Mouse (Mus musculus) embryonic facial prominence, embryonic 10.5 days (tissue): ENCODE data around the gene Nek7. TPM values are rescaled to one million over a fixed set of nuclear protein-coding genes. Genes with fewer than 3 reads are reported as not detected.
A peak's percentile ranks its signal among the peaks of the same experiment; 100 is the strongest.

ENCODE experiments used
- DNase-seq: peaks from one replicate; pipeline ENCODE4 v3.0.0-alpha.2; 2017; ENCODE audit warnings: low spot score
- H3K27ac ChIP-seq: fragments of 300-500 bp; sonication (generic); replicated peaks from 2 replicates; pipeline ENCODE4 v1.5.1; 2016; ENCODE audit warnings: mild to moderate bottlenecking
- H3K27me3 ChIP-seq: fragments of 300-500 bp; sonication (generic); replicated peaks from 2 replicates; pipeline ENCODE4 v1.6.1; 2016; ENCODE audit warnings: low read depth, mild to moderate bottlenecking; ENCODE audit not compliant: poor library complexity, severe bottlenecking
- H3K36me3 ChIP-seq: fragments of 300-500 bp; sonication (generic); replicated peaks from 2 replicates; pipeline ENCODE4 v1.6.1; 2016; ENCODE audit warnings: mild to moderate bottlenecking, moderate library complexity
- H3K4me1 ChIP-seq: fragments of 300-500 bp; sonication (generic); 2 replicates; pipeline ENCODE4 v1.6.1; 2016
- H3K4me3 ChIP-seq: fragments of 300-500 bp; sonication (generic); 2 replicates; pipeline ENCODE4 v1.5.1; 2016; ENCODE audit warnings: mild to moderate bottlenecking, moderate library complexity
- H3K9me3 ChIP-seq: fragments of 300-500 bp; sonication (generic); 2 replicates; pipeline ENCODE4 v1.6.1; 2016; ENCODE audit warnings: mild to moderate bottlenecking
- WGBS: fragments of 180-500 bp; shearing (Covaris S2); methylation state at CpG from one replicate; pipeline ENCODE4 v1.1.7; 2016; 5-methylcytosine and 5-hydroxymethylcytosine counted together
- polyA plus RNA-seq: library from polyadenylated mRNA; unstranded; fragments of >200 nt; fragmentation: Nextera tagmentation; extraction: Ambion mirVana; gene quantifications from 2 replicates; pipeline ENCODE4 v1.2.1, GENCODE M21; 2016

Gene Nek7
- 23.1 and 23.9 TPM in 2 replicates for polyA plus RNA-seq

DNA sequence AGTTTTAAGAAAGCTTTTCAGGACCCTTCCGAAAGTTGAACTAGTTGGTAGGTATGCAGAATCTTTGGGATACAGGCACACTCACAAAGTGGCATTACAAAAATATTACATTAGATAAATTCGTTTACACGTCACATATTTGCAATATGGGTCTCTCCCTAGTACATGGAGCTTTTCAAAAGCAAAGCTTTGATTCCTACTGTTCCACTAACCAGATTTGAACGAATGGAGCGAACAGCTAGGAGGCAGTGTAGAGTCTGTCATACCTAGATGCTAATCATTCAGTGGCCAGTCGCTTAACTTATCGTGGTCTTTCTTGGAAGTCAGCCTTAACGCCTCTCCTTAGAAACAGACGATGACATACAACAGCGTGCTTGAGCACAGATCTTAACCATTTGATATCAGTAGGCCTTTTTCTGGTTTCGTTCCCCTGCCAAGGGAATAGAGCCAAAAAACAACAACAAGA is at the start of gene Nek7:
Gene Nek7 (minus strand): TSS at position 146 of the 466 bp plus-strand sequence.
- peak; percentile 43 for DNase-seq
- WGBS: 3% methylated on average over 11 of the region's 11 CpGs
- H3K27me3 ChIP-seq: no peaks in the 10 kb centered on the region
- H3K9me3 ChIP-seq: no peaks in the 10 kb centered on the region
- H3K36me3 ChIP-seq: no peaks in the 10 kb centered on the region
- H3K4me1 ChIP-seq: peaks cover 24% of the 10 kb centered on the region
- peak within 1 kb of the TSS; percentile 95 for H3K27ac ChIP-seq
- peak within 1 kb of the TSS; percentile 95 for H3K4me3 ChIP-seq

DNA sequence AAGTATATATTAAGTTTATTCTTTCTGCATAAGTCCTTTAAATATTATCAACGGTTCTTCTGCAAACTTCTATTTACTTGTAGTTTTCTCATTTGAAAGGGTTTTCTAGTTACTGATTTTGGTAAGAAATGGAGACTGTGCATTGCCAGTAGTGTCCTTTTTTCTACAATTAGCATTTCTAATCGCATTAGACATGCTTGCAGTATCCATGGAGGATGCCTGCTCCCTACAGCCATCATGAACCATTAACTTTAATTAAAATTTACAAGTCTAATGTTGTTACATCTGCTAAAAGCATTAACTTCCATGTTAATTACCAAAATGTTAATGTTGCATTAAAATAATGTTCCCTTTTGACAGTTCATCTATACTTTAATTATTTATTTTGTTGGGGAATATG is 42.4 kb upstream of the Nek7 start:
- no peaks in the 10 kb centered on the region for H3K4me1 ChIP-seq
- no peak overlapping the region for H3K4me3 ChIP-seq
- H3K36me3 ChIP-seq: no peaks in the 10 kb centered on the region
- no peaks in the 10 kb centered on the region for H3K27me3 ChIP-seq
- H3K27ac ChIP-seq: no peak overlapping the region
- no peak for DNase-seq
- WGBS: 79% methylated on average over 2 of the region's 2 CpGs
- no peaks in the 10 kb centered on the region for H3K9me3 ChIP-seq

DNA sequence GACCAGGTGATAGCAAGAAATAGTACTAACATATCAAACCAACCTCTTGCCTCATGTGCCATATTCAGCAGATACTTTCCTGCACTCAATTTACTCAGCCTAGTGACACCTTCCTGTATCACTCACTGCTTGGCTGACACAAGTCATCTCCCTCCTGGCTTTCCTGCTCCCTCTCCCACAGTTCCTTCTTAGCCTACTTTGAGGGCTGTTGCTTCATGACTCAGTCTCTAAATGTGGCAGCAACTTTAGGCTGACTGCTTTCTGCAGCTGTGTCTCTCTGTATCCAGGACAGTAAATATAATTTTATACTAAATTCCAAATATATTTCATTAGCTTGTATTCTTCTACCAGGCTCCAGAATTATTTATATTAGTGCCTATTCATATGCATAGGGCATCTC is 34.3 kb upstream of the Nek7 start:
- H3K27me3 ChIP-seq: no peaks in the 10 kb centered on the region
- H3K4me1 ChIP-seq: no peaks in the 10 kb centered on the region
- H3K27ac ChIP-seq: no peak overlapping the region
- H3K4me3 ChIP-seq: no peak overlapping the region
- no peaks in the 10 kb centered on the region for H3K36me3 ChIP-seq
- no peaks in the 10 kb centered on the region for H3K9me3 ChIP-seq
- no peak for DNase-seq

DNA sequence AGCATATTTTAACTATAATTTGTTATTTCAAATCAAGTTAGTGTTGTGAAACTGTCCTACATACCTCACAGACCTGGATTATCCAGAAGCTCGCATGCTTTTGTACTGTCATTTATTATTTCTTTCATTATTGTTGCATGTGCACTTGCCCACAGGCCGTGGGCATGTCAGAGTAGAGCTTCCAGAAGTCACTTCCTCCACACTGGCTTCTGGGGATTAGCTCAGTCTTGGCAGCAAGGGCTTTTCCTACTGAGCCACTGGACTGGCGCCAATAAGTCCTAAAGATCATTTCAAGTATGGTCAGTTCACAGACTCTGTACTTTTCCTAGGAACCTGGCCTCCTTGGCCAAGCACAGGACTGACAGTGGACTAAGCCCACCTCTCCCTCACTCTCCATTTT is 25.1 kb upstream of the Nek7 start:
- DNase-seq: no peak
- H3K4me1 ChIP-seq: no peaks in the 10 kb centered on the region
- WGBS: 79% methylated on average over 3 of the region's 3 CpGs
- no peak overlapping the region for H3K4me3 ChIP-seq
- no peaks in the 10 kb centered on the region for H3K27me3 ChIP-seq
- H3K9me3 ChIP-seq: no peaks in the 10 kb centered on the region
- no peak overlapping the region for H3K27ac ChIP-seq
- H3K36me3 ChIP-seq: no peaks in the 10 kb centered on the region

DNA sequence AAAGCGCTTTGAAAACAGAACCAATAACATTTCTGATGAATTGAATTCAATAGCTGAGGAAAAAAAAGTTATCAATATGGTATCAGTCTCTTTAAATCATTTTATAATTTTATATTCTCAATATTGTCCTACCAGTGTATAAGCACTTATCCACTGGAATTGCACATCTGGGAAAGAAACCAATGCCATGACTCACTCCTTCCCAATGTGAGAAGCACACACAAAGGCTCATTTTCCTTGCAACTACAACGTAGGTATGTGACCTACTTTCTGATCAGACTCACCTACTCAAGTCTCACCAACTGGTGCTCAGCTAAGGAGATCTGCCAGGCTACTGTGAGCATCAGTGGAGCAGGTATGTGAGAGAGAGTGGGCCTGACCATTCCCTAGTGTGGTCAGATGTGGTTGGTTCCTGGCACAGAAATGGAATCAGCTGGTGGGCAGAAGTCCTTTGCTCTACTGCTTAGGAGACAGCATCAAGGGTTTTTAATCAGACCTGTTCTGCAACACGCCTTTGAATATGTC is 23.4 kb upstream of the Nek7 start:
- H3K4me3 ChIP-seq: no peak overlapping the region
- H3K27me3 ChIP-seq: no peaks in the 10 kb centered on the region
- H3K27ac ChIP-seq: no peak overlapping the region
- WGBS: 85% methylated on average over 3 of the region's 3 CpGs
- H3K4me1 ChIP-seq: no peaks in the 10 kb centered on the region
- no peaks in the 10 kb centered on the region for H3K9me3 ChIP-seq
- no peaks in the 10 kb centered on the region for H3K36me3 ChIP-seq
- no peak for DNase-seq

DNA sequence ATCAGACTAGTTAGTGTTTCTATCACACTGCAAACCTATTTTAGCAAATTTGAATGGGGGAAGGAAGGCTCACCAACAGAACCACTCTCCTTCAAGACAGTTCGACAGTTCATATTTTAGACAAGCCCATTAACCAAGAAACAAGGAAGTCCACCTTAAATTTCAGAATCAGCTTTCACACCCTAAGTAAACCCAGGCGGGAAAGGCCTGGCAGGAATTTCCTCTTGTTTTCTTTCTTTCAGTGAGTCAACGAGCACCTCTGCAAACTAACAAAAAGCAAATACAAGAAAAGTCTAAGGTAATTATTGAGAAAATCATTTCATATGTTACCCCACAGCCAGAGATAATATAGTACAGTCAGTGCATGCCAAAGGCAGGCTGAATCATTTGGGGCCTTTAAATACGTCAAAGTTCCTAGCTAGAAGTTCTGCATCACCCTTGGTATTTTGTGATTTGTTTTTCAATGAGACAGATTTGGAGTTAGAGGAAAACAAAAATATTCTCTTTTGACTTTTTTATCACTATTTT is 21.1 kb upstream of the Nek7 start:
- Histone ChIP-seq H3K4me1 (no peaks in the 10 kb centered on the region), H3K36me3 (no peaks in the 10 kb centered on the region), H3K27me3 (no peaks in the 10 kb centered on the region), H3K9me3 (no peaks in the 10 kb centered on the region), H3K4me3 (no peak overlapping the region), H3K27ac (no peak overlapping the region)
- no peak for DNase-seq
- 63% methylated on average over 4 of the region's 4 CpGs for WGBS

DNA sequence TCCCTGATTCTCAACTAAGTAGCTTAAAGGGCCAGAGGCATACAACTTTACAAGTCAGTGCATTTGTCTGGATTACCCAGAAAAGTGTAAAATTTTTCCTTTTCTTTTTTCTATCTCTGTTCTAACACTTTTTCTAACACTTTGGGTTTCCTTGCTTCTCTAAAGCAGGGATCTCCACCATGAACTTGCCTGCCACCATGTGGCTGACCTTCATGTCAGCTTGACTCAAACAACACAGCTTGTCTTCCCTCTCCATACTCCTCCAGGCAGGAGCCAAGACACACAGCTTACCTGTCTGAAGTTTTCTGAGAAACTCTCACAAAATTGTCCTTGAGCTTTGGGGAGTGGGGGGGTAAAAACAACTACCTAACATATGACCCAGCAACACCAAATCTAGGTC is 17.9 kb upstream of the Nek7 start:
- no peaks in the 10 kb centered on the region for H3K27me3 ChIP-seq
- no peaks in the 10 kb centered on the region for H3K9me3 ChIP-seq
- DNase-seq: no peak
- no peak overlapping the region for H3K4me3 ChIP-seq
- H3K36me3 ChIP-seq: no peaks in the 10 kb centered on the region
- no peaks in the 10 kb centered on the region for H3K4me1 ChIP-seq
- no peak overlapping the region for H3K27ac ChIP-seq

DNA sequence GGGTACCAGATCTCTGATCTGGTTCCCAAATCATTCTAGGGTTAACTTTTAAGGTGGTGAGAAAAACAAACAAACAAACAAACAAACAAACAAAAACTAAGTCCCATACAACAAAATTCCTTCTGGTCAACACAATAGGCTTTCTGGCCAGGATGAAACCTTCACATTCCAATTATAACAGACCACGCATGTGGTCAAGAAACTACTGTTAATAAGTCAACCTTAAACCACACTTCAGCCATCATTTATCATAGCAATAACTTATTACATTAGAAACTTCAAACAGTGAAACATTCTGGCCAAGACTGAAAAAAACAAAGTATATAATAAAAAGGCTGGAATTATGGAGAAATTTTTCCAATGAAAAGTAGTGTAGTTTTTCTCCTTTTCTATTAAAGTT is 14.6 kb upstream of the Nek7 start:
- no peaks in the 10 kb centered on the region for H3K4me1 ChIP-seq
- H3K4me3 ChIP-seq: no peak overlapping the region
- no peaks in the 10 kb centered on the region for H3K27me3 ChIP-seq
- 94% methylated on average over 1 of the region's 1 CpGs for WGBS
- no peaks in the 10 kb centered on the region for H3K9me3 ChIP-seq
- DNase-seq: no peak
- no peak overlapping the region for H3K27ac ChIP-seq
- no peaks in the 10 kb centered on the region for H3K36me3 ChIP-seq

DNA sequence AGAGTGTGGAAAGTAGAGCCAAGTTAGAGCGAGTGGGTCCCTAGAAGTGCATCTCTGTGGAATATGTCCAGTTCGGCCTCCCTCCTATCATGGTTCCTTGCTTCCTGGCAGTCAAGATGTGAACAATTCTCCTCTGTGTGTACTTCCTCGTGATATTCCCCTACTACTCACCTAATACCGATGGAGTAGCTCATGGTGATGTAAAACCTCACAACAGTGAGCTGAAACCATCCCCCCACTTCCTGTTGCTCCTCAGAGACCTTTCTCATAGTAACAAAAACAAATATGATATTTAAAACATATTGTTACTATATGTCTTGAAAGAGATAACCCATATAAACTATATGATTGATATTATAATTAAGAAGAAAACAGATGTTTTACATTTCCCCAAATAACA is 9.0 kb upstream of the Nek7 start:
- Histone ChIP-seq H3K4me1 (no peaks in the 10 kb centered on the region), H3K27me3 (no peaks in the 10 kb centered on the region), H3K4me3 (no peak overlapping the region), H3K36me3 (no peaks in the 10 kb centered on the region), H3K27ac (no peak overlapping the region), H3K9me3 (no peaks in the 10 kb centered on the region)
- DNase-seq: no peak
- WGBS: 85% methylated on average over 4 of the region's 4 CpGs

DNA sequence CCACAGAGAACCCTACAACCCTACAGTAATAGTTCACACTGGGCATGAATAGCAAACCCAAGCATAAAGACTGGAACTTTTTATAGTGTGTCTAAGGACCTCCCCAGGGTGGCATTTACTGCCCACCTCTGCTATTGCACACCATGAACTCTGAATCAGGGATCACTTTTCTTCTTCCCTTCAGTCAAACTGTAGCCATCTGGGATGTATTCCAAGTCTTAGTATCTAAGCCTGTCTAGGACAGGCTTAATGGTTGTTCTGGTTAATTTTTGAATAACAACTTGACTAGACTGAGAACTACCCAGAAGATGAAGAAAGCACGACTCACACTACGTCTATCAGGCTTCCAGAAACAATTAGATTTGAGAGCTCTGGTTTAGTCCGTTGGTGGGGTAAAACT is 8.5 kb upstream of the Nek7 start:
- 86% methylated on average over 3 of the region's 3 CpGs for WGBS
- Histone ChIP-seq H3K27me3 (no peaks in the 10 kb centered on the region), H3K9me3 (no peaks in the 10 kb centered on the region), H3K4me1 (no peaks in the 10 kb centered on the region), H3K4me3 (no peak overlapping the region), H3K36me3 (no peaks in the 10 kb centered on the region), H3K27ac (no peak overlapping the region)
- DNase-seq: no peak

DNA sequence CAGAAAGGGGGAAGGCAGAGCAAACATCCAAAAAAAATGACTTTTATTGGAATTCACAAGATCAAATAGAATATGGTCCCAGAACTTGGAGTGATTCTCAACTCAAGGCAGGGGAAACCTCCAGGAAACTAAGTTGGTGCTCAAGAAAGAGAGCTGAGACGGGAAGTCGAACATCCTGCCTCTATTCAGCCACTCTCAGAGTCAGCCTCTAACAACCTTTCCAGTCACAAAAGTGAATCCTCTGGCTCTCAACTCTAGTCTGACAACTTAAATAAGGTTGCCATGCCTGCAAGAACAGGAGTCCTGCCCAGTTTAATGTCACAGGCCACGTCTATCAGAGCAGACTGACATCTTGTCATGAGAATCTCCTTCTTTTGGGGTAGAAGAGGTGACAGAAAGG is 7.9 kb upstream of the Nek7 start:
- H3K4me3 ChIP-seq: no peak overlapping the region
- H3K27ac ChIP-seq: no peak overlapping the region
- WGBS: 77% methylated on average over 3 of the region's 3 CpGs
- no peaks in the 10 kb centered on the region for H3K4me1 ChIP-seq
- no peaks in the 10 kb centered on the region for H3K9me3 ChIP-seq
- no peaks in the 10 kb centered on the region for H3K27me3 ChIP-seq
- H3K36me3 ChIP-seq: no peaks in the 10 kb centered on the region
- no peak for DNase-seq

DNA sequence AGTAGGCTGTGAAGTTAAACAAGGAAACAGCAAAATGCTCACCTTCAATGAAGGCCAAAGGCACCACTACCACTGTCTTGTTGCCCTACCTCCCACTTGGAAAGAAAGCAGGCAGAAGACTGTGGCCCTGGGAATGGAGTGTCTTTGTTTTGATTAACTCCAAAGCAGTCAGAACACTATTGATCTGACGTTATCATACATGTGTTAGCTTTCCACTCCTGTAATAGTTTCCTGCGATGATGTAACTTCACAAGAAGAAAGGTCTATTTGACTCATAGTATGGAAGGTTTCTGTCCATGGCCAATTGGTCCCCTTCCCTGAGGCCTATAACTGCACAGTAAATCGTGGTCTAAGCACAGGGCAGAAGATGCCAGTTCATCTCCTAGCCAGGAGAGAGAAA is 6.3 kb upstream of the Nek7 start:
- Histone ChIP-seq H3K27me3 (no peaks in the 10 kb centered on the region), H3K9me3 (no peaks in the 10 kb centered on the region), H3K4me1 (no peaks in the 10 kb centered on the region), H3K36me3 (no peaks in the 10 kb centered on the region), H3K4me3 (no peak overlapping the region), H3K27ac (no peak overlapping the region)
- DNase-seq: no peak
- 82% methylated on average over 3 of the region's 3 CpGs for WGBS

DNA sequence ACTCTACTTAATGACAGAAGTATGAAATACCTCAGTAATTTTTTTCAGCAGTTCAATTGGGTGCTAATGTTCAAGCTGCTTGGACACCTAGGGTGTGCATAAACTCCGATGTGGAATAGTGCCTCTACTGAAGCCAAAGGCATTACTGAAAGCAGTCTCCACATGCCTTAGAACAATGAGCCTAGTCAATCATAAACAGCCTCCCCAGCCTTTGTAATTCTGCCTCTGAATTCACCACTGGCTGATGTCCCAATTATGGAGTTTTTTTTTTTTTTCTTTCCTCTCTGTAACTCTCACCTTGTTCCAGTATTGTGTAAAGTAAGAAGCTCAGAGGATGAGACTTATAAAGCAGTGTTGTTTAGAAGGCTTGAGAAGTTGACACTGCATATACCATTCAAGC is 3.9 kb upstream of the Nek7 start:
- no peaks in the 10 kb centered on the region for H3K36me3 ChIP-seq
- no peak for DNase-seq
- H3K4me1 ChIP-seq: peaks cover 6% of the 10 kb centered on the region; the same call in 1 of the 2 replicates
- no peaks in the 10 kb centered on the region for H3K9me3 ChIP-seq
- no peak overlapping the region for H3K4me3 ChIP-seq
- 58% methylated on average over 1 of the region's 1 CpGs for WGBS
- no peaks in the 10 kb centered on the region for H3K27me3 ChIP-seq
- H3K27ac ChIP-seq: no peak overlapping the region

DNA sequence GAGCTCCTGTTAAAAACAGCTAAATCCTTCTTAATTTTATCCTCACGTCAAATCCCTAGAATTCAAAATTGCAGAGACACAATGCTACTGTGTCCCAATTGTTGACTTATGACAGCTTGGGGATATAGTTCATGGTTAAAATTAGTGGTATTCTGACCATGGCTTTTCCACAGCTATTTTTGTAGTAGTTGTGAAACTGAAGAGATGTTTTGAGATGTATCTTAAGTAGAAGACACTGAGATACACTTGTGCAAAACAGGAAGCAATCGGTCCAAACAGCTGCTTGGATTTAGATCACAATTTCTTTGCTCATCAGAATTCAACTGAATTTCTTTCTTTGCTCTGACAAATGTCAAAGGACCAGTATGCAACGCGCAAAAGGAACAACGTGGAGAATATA is 2.9 kb upstream of the Nek7 start:
- Histone ChIP-seq H3K4me1 (peaks cover 16% of the 10 kb centered on the region), H3K36me3 (no peaks in the 10 kb centered on the region), H3K9me3 (no peaks in the 10 kb centered on the region), H3K27ac (no peak overlapping the region), H3K4me3 (no peak overlapping the region), H3K27me3 (no peaks in the 10 kb centered on the region)
- 91% methylated on average over 5 of the region's 5 CpGs for WGBS
- no peak for DNase-seq
